Comparison of ENCODE assay signal across 8 mouse cellular contexts in the genomic region with DNA sequence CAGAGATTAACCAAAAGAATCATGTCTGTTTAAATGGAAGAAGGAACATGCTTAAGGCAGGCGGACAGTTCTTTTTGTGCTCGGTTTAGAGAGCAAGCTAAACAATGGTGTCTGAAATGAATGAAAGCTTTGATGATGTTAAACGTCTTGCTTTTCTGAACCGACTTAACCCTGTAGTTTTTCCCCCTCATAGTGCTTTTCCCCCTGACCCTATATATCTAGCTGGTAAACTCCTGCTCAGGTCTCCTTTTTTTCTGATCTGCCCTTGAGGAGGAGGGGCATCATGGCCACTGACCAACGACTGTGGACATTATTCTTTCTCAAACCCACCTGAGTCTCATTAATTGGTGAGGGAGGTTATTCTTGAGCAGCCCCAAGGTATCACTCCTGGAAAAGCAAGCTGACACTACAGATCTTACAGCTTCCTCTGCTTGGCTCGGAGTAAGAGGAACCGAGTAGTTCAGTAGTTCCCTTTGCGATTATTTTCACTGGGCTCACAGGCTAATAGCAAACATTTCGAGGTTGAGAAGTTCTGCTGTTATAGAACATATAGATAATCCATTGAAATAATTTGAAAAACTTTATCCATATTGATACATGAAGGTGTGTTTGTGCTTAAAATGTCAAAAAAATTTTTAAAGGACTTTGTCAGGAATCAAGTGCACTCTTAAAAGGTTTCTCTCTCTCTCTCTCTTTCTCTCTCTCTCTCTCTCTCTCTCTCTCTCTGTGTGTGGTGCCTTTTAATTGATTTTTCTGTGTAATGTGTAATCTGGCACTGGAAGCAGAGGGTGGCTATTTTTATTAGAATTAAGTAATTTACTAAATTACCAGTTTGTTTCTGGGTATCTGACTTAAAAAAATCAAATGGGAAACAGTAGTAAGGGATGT. TPM values are rescaled to one million over a fixed set of nuclear protein-coding genes. Genes with fewer than 3 reads are reported as not detected.
DNase-seq lines count a peak whose midpoint lies in the region; ATAC-seq and TF ChIP-seq lines count a peak whose summit lies in the region.

No protein-coding gene starts in this region.

- no peak for TF ChIP-seq CTCF in lung, adult 2 months (IDR thresholded peaks at IDR 0.05; ENCODE audit: insufficient read depth, low read length)

- TF ChIP-seq POLR2A in lung, adult 2 months (IDR thresholded peaks at IDR 0.05; ENCODE audit: borderline replicate concordance, extremely low read depth, low read depth, low read length): no peak

- H3K27ac ChIP-seq in forebrain, embryonic 14.5 days (ENCODE audit: low read depth, low read length): no peak overlapping the region
- no peak overlapping the region for H3K27ac ChIP-seq in limb, embryonic 15.5 days
- peak overlapping the region; percentile 98 for H3K27ac ChIP-seq in neural tube, embryonic 15.5 days (replicated peaks)

- H3K27me3 ChIP-seq in forebrain, embryonic 14.5 days (replicated peaks; ENCODE audit: control insufficient read depth, insufficient read depth, low read length): no peaks in the 10 kb centered on the region
- H3K27me3 ChIP-seq in limb, embryonic 15.5 days: no peaks in the 10 kb centered on the region
- no peaks in the 10 kb centered on the region for H3K27me3 ChIP-seq in neural tube, embryonic 15.5 days (replicated peaks)

- H3K4me3 ChIP-seq in lung, adult 2 months (replicated peaks; ENCODE audit: extremely low read depth, low read depth, low read length): peak overlapping the region; percentile 48
- H3K4me3 ChIP-seq in forebrain, embryonic 14.5 days (ENCODE audit: low read depth, low read length): peak overlapping the region; percentile 89
- H3K4me3 ChIP-seq in limb, embryonic 15.5 days: peak overlapping the region; percentile 90
- H3K4me3 ChIP-seq in neural tube, embryonic 15.5 days (replicated peaks): peak overlapping the region; percentile 97

- ATAC-seq in forebrain, embryonic 14.5 days: no peak
- no peak for ATAC-seq in limb, embryonic 15.5 days (ENCODE audit: insufficient number of reproducible peaks, low FRiP score, low TSS enrichment, low read depth)
- ATAC-seq in neural tube, embryonic 15.5 days (ENCODE audit: low FRiP score): no peak

- H3K4me1 ChIP-seq in lung, adult 2 months (ENCODE audit: control insufficient read depth, insufficient read depth, low read length): peaks cover 6% of the 10 kb centered on the region; the same call in 1 of the 2 replicates
- H3K4me1 ChIP-seq in forebrain, embryonic 14.5 days (ENCODE audit: control insufficient read depth, insufficient read depth, low read length): peaks cover 6% of the 10 kb centered on the region; the same call in 1 of the 2 replicates
- H3K4me1 ChIP-seq in limb, embryonic 15.5 days: no peaks in the 10 kb centered on the region; the same call in 1 of the 2 replicates
- peaks cover 22% of the 10 kb centered on the region for H3K4me1 ChIP-seq in neural tube, embryonic 15.5 days

- 8% methylated on average over 9 of the region's 9 CpGs for WGBS in lung, adult 2 months
- 20% methylated on average over 9 of the region's 9 CpGs for WGBS in forebrain, embryonic 14.5 days
- 13% methylated on average over 9 of the region's 9 CpGs for WGBS in limb, embryonic 15.5 days
- WGBS in neural tube, embryonic 15.5 days: 7% methylated on average over 9 of the region's 9 CpGs

- peak overlapping the region; percentile 94 for H3K9ac ChIP-seq in forebrain, embryonic 14.5 days (ENCODE audit: low read length)
- H3K9ac ChIP-seq in limb, embryonic 15.5 days: no peak overlapping the region
- peak overlapping the region; percentile 97 for H3K9ac ChIP-seq in neural tube, embryonic 15.5 days (replicated peaks)

- no peak for DNase-seq in lung, adult 2 months
- no peak for DNase-seq in lung, postnatal 14 days
- peak; percentile 13 for DNase-seq in forebrain, embryonic 14.5 days (ENCODE audit: low spot score)
- no peak for DNase-seq in right cerebral cortex, adult 2 months (ENCODE audit: low spot score in 2 of 2)
- no peak for DNase-seq in adrenal gland, postnatal 4 days (ENCODE audit: low spot score in 2 of 2)
- DNase-seq in frontal cortex, postnatal 14 days (ENCODE audit: low spot score in 2 of 2): no peak

- peak overlapping the region; percentile 70 for H3K4me2 ChIP-seq in forebrain, embryonic 14.5 days (ENCODE audit: low read length)
- peak overlapping the region; percentile 59 for H3K4me2 ChIP-seq in limb, embryonic 15.5 days
- peak overlapping the region; percentile 63 for H3K4me2 ChIP-seq in neural tube, embryonic 15.5 days

- H3K9me3 ChIP-seq in forebrain, embryonic 14.5 days (replicated peaks; ENCODE audit: control insufficient read depth, low read length): no peaks in the 10 kb centered on the region
- H3K9me3 ChIP-seq in limb, embryonic 15.5 days: no peaks in the 10 kb centered on the region
- H3K9me3 ChIP-seq in neural tube, embryonic 15.5 days (replicated peaks): no peaks in the 10 kb centered on the region

- H3K36me3 ChIP-seq in forebrain, embryonic 14.5 days (ENCODE audit: control insufficient read depth, insufficient read depth, low read length): no peaks in the 10 kb centered on the region
- H3K36me3 ChIP-seq in limb, embryonic 15.5 days: no peaks in the 10 kb centered on the region
- no peaks in the 10 kb centered on the region for H3K36me3 ChIP-seq in neural tube, embryonic 15.5 days

RNA-seq across cellular contexts. Expression of gene Acvr2a, which starts 2.5 kb away (rescaled TPM):
- polyA plus RNA-seq in lung, adult 2 months (2012; rRNA removed): 5.8 and 6.4 TPM in 2 replicates
- 39.7 and 45.6 TPM in 2 replicates for polyA plus RNA-seq in forebrain, embryonic 14.5 days (2014; fragmentation: Nextera tagmentation; extraction: Ambion mirVana)
- polyA plus RNA-seq in limb, embryonic 15.5 days (2015; fragmentation: Nextera tagmentation; extraction: Ambion mirVana): 19.0 and 19.5 TPM in 2 replicates
- polyA plus RNA-seq in neural tube, embryonic 15.5 days (2015; fragmentation: Nextera tagmentation; extraction: Ambion mirVana): 38.3 and 45.2 TPM in 2 replicates
- total RNA-seq in adrenal gland, postnatal 4 days (2021): 10 to 100 TPM; 24.7 to 25.3 TPM
